Mouse (Mus musculus) hematopoietic multipotent progenitor cell, adult 10-12 weeks (in vitro differentiated cells): ENCODE data around the gene Lce3c. TPM values are rescaled to one million over a fixed set of nuclear protein-coding genes. Genes with fewer than 3 reads are reported as not detected.

Experiments
- polyA plus RNA-seq: library from polyadenylated mRNA; stranded (reverse); fragments of >175 nt; gene quantifications from 2 replicates; pipeline ENCODE4 v1.2.3, GENCODE M21; 2012; ENCODE audit warnings: low replicate concordance

The Lce3c gene
- not detected in 2 replicates for polyA plus RNA-seq

DNA sequence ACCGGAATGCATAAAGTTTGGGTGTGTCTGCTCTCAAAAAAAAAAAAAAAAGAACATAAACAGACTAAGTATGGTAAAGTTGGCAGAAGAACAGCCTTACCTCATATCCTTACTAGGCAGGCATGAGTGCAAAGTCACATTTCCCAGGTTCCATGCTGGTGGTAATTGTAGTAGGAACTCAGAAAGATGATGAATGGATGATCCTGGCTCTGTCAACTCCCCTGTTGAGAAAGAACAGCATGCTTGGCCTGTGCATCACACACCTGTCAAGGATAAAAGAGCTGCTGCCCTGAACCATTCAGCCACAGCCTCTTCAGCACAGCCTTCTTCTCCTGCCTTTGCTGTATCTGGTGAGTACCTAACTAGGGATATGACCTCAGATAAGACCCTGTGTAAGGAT lies at the start of gene Lce3c:
Gene Lce3c (plus strand): TSS at position 301 of the 400 bp plus-strand sequence.

DNA sequence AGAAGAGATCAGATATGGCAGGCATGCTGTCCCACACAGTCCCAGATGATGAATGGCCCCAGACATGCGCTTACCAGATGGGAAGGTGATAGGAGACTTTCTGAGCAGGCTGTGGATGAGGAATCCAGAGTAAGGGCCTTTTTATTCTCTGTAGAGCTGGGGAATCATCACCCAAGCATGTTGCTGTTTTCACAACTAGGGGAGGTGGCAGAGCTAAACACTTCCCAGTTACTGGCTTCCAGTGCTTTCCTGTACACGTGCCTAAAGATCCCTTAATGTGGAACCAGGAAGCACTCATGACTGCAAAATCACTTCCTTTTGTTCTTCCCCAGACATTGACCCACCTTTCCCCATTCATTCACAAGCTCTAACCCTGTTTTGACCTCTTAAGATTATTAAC lies 18.2 kb upstream of the Lce3c start, which contains the start of gene Lce3a:
Gene Lce3a (minus strand): TSS at position 101 of the 400 bp plus-strand sequence.

DNA sequence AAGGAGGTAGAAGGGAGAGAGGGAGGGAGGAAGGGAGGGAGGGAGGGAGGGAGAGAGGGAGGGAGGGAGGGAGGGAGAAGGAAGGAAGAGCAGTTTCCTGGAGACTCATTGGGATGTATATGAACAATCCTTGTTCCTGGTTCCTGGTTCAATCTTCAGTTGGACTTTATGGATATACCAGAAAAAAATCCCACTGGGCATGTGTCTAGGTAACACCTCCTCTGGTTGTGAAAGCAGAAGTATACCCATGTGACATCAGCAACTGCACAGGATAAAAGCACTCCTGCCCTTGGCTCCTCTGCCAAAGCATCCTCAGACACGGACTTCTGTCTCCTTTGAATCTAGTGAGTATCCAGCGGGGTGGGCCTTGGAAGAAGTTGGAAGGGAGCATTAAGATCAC lies 11.6 kb upstream of the Lce3c start, which contains the start of gene Lce3b:
Gene Lce3b (plus strand): TSS at position 301 of the 400 bp plus-strand sequence.

DNA sequence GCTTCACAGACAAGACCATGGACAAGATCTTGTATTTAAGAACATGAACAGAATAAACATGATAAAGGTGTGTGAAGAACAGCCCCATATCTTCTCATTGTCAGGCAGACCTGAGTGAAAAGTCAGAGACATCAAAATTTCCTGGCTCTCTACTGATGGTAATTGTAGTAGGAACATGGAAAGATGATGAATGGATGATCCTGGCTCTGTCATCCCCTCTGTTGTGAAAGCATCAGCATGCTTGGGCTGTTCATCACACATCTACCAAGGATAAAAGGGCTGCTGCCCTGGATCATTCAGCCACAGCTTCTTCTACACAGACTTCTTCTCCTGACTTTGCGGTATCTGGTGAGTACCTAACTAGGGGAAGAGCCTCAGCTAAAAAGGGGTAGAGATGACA lies 12.8 kb downstream of the Lce3c start, which contains the start of gene Lce3d:
Gene Lce3d (plus strand): TSS at position 301 of the 400 bp plus-strand sequence.

DNA sequence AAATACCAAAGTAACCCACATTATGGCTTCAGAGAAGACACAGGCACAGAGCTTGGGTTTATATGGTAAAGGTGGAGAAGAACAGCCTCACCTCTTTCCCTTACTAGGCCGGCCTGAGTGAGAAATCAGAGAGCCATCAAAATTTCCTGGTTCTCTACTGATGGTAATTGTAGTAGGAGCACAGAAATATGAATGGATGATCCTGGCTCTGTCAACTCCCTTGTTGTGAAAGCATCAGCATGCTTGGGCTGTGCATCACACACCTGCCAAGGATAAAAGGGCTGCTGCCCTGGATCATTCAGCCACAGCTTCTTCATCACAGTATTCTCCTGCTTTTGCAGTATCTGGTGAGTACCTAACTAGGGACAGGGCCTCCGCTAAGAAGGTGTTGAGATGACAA lies 22.5 kb downstream of the Lce3c start, which contains the start of gene Lce3e:
Gene Lce3e (plus strand): TSS at position 301 of the 400 bp plus-strand sequence.

DNA sequence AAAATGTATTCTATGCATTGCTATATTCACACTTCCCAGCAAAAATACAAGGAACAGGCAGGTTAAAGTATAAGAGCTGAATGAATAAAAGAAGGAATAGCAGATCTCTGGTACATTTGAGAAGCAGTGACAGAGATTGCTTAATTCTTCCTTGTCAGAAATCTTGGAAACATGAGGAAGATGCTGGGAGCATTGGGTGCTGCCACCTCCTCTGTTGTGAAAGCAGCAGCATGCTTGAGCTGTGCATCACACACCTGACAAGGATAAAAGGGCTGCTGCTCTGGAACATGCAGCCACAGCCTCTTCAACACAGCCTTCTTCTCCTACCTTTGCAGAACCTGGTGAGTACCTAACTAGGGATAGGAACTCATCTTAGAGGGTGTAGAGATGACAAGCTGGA lies 47.6 kb downstream of the Lce3c start, which contains the start of gene Lce3f:
Gene Lce3f (plus strand): TSS at position 301 of the 400 bp plus-strand sequence.

Other genes with a start within 250 kb of the Lce3c start
- gene Lce1e, start 235.4 kb upstream of the Lce3c start, polyA plus RNA-seq = not detected in 2 replicates
- not detected in 2 replicates for gene Lce1f, start 224.1 kb upstream of the Lce3c start, polyA plus RNA-seq
- gene Gm38119, start 205.4 kb upstream of the Lce3c start, polyA plus RNA-seq = not detected in 2 replicates
- gene Lce1g, start 192.1 kb upstream of the Lce3c start, polyA plus RNA-seq = not detected in 2 replicates
- gene Lce1h, start 179.4 kb upstream of the Lce3c start, polyA plus RNA-seq = not detected in 2 replicates
- gene Lce1i, start 165.6 kb upstream of the Lce3c start, polyA plus RNA-seq = not detected in 2 replicates
- not detected in 2 replicates for gene Lce1j, start 154.0 kb upstream of the Lce3c start, polyA plus RNA-seq
- gene Lce1k, start 136.6 kb upstream of the Lce3c start, polyA plus RNA-seq = not detected in 2 replicates
- gene Kprp, start 117.2 kb upstream of the Lce3c start, polyA plus RNA-seq = not detected in 2 replicates
- not detected in 2 replicates for gene Lce1l, start 93.2 kb upstream of the Lce3c start, polyA plus RNA-seq
- gene 2310050C09Rik, start 74.3 kb upstream of the Lce3c start, polyA plus RNA-seq = not detected in 2 replicates
- gene Lce3a, start 18.3 kb upstream of the Lce3c start, polyA plus RNA-seq = not detected in 2 replicates
- not detected in 2 replicates for gene Lce3b, start 11.5 kb upstream of the Lce3c start, polyA plus RNA-seq
- not detected in 2 replicates for gene Lce3d, start 12.9 kb downstream of the Lce3c start, polyA plus RNA-seq
- not detected in 2 replicates for gene Lce3e, start 22.6 kb downstream of the Lce3c start, polyA plus RNA-seq
- gene Lce3f, start 47.7 kb downstream of the Lce3c start, polyA plus RNA-seq = not detected in 2 replicates
- not detected in 2 replicates for gene Crct1, start 71.2 kb downstream of the Lce3c start, polyA plus RNA-seq
- not detected in 2 replicates for gene Lce1m, start 74.6 kb downstream of the Lce3c start, polyA plus RNA-seq
- gene Gm4858, start 124.3 kb downstream of the Lce3c start, polyA plus RNA-seq = not detected in 2 replicates
- not detected in 2 replicates for gene Crnn, start 200.3 kb downstream of the Lce3c start, polyA plus RNA-seq